Mouse (Mus musculus) cerebellum, postnatal 4 days (tissue): ENCODE results near the gene Mvk.

ENCODE experiments used
- DNase-seq, 2 experiments: peaks; one replicate each; pipeline ENCODE4 v3.0.0; 2022; ENCODE audit warnings: low spot score in 2 of 2, mixed read lengths in 1 of 2

Gene Mvk

GRCm38 (mm10) chr5:114443566-114444367 lies at the start of gene Mvk, which contains the start of gene Mmab:
Gene Mvk, plus strand, starts transcription at chr5:114444269.
Gene Mmab, minus strand, starts transcription at chr5:114444060.
- DNase-seq = peak; percentile 98 to 99

- no peak for DNase-seq
Observed at GRCm38 (mm10) chr5:114406592-114406991, 37.5 kb upstream of the Mvk start.

- no peak for DNase-seq
Observed at GRCm38 (mm10) chr5:114407269-114407668, 36.8 kb upstream of the Mvk start.

GRCm38 (mm10) chr5:114407810-114408209 lies 36.3 kb upstream of the Mvk start:
- DNase-seq = no peak

- no peak for DNase-seq
Observed at GRCm38 (mm10) chr5:114408846-114409245, 35.2 kb upstream of the Mvk start.

GRCm38 (mm10) chr5:114410429-114410828 lies 33.6 kb upstream of the Mvk start:
- DNase-seq = no peak

- no peak for DNase-seq
Observed at GRCm38 (mm10) chr5:114412361-114412998, 31.6 kb upstream of the Mvk start.

- no peak for DNase-seq
Observed at GRCm38 (mm10) chr5:114413067-114413735, 30.9 kb upstream of the Mvk start.

GRCm38 (mm10) chr5:114415606-114416005 lies 28.5 kb upstream of the Mvk start:
- DNase-seq = no peak

GRCm38 (mm10) chr5:114416855-114417254 lies 27.2 kb upstream of the Mvk start:
- DNase-seq = no peak

GRCm38 (mm10) chr5:114418541-114418940 lies 25.5 kb upstream of the Mvk start:
- DNase-seq = peak; percentile 50 to 53

GRCm38 (mm10) chr5:114421561-114422298 lies 22.3 kb upstream of the Mvk start:
- DNase-seq = no peak

- no peak for DNase-seq
Observed at GRCm38 (mm10) chr5:114422591-114422990, 21.5 kb upstream of the Mvk start.

GRCm38 (mm10) chr5:114423961-114424360 lies 20.1 kb upstream of the Mvk start:
- no peak for DNase-seq

- no peak for DNase-seq
Observed at GRCm38 (mm10) chr5:114426732-114427131, 17.3 kb upstream of the Mvk start.

- peak in 1 of 2 experiments; percentile 29 for DNase-seq
Observed at GRCm38 (mm10) chr5:114428621-114429020, 15.4 kb upstream of the Mvk start.

- DNase-seq = no peak
Observed at GRCm38 (mm10) chr5:114429781-114430180, 14.3 kb upstream of the Mvk start.

GRCm38 (mm10) chr5:114434359-114434758 lies 9.7 kb upstream of the Mvk start:
- DNase-seq = no peak

GRCm38 (mm10) chr5:114435588-114435987 lies 8.5 kb upstream of the Mvk start:
- no peak for DNase-seq

GRCm38 (mm10) chr5:114444368-114444692 lies 261 bp downstream of the Mvk start:
- DNase-seq = no peak

GRCm38 (mm10) chr5:114449011-114449410 lies 4.9 kb downstream of the Mvk start:
- DNase-seq = no peak

- DNase-seq = peak in 1 of 2 experiments; percentile 63
Observed at GRCm38 (mm10) chr5:114456287-114456686, 12.2 kb downstream of the Mvk start.
